Mouse (Mus musculus): ENCODE results near the gene Pcgf3.
A peak's percentile ranks its signal among the peaks of the same experiment; 100 is the strongest.
"Not testable (repeated sequence)": the region's sequence is repeated elsewhere in the genome, so short reads cannot be mapped to it uniquely, and the experiment has no call there.

Pcgf3 gene

GRCm38 (mm10) chr5:108469617-108470016 is 8.6 kb downstream of the Pcgf3 start:
- DNase-seq (ENCODE audit: low read depth, low spot score): no peak

GRCm38 (mm10) chr5:108473737-108474136 is 12.7 kb downstream of the Pcgf3 start:
- DNase-seq (ENCODE audit: low read depth, low spot score): no peak

GRCm38 (mm10) chr5:108475977-108476376 is 14.9 kb downstream of the Pcgf3 start:
- DNase-seq (ENCODE audit: low read depth, low spot score): no peak

- DNase-seq (ENCODE audit: low read depth, low spot score): no peak
Observed at GRCm38 (mm10) chr5:108483006-108483405, 22.0 kb downstream of the Pcgf3 start.

- no peak for DNase-seq (ENCODE audit: low read depth, low spot score)
Observed at GRCm38 (mm10) chr5:108485239-108485638, 24.2 kb downstream of the Pcgf3 start.

GRCm38 (mm10) chr5:108486148-108486547 is 25.1 kb downstream of the Pcgf3 start:
- DNase-seq (ENCODE audit: low read depth, low spot score): not testable (repeated sequence)

- DNase-seq (ENCODE audit: low read depth, low spot score): no peak
Observed at GRCm38 (mm10) chr5:108501573-108501972, 40.5 kb downstream of the Pcgf3 start.

- DNase-seq (ENCODE audit: low read depth, low spot score): no peak
Observed at GRCm38 (mm10) chr5:108502286-108502685, 41.3 kb downstream of the Pcgf3 start.

- no peak for DNase-seq (ENCODE audit: low read depth, low spot score)
Observed at GRCm38 (mm10) chr5:108515581-108516361, 54.7 kb downstream of the Pcgf3 start.

- DNase-seq (ENCODE audit: low read depth, low spot score): no peak
Observed at GRCm38 (mm10) chr5:108516655-108517054, 55.6 kb downstream of the Pcgf3 start.

GRCm38 (mm10) chr5:108518106-108518885 is 57.3 kb downstream of the Pcgf3 start:
- DNase-seq (ENCODE audit: low read depth, low spot score): no peak

- no peak for DNase-seq (ENCODE audit: low read depth, low spot score)
Observed at GRCm38 (mm10) chr5:108518951-108519350, 57.9 kb downstream of the Pcgf3 start.

- no peak for DNase-seq (ENCODE audit: low read depth, low spot score)
Observed at GRCm38 (mm10) chr5:108520153-108520552, 59.1 kb downstream of the Pcgf3 start.

- DNase-seq (ENCODE audit: low read depth, low spot score): no peak
Observed at GRCm38 (mm10) chr5:108521016-108521415, 60.0 kb downstream of the Pcgf3 start.

- no peak for DNase-seq (ENCODE audit: low read depth, low spot score)
Observed at GRCm38 (mm10) chr5:108521896-108522295, 60.9 kb downstream of the Pcgf3 start.

- DNase-seq (ENCODE audit: low read depth, low spot score): no peak
Observed at GRCm38 (mm10) chr5:108522597-108522996, 61.6 kb downstream of the Pcgf3 start.

GRCm38 (mm10) chr5:108534188-108534587 is 73.2 kb downstream of the Pcgf3 start:
- no peak for DNase-seq (ENCODE audit: low read depth, low spot score)

GRCm38 (mm10) chr5:108543516-108544291 is 82.7 kb downstream of the Pcgf3 start:
- DNase-seq (ENCODE audit: low read depth, low spot score): no peak

- DNase-seq (ENCODE audit: low read depth, low spot score): no peak
Observed at GRCm38 (mm10) chr5:108547636-108548035, 86.6 kb downstream of the Pcgf3 start.

GRCm38 (mm10) chr5:108549137-108549488 is 88.1 kb downstream of the Pcgf3 start:
- no peak for DNase-seq (ENCODE audit: low read depth, low spot score)

- peak; percentile 49 for DNase-seq (ENCODE audit: low read depth, low spot score)
Observed at GRCm38 (mm10) chr5:108549489-108550206, 88.6 kb downstream of the Pcgf3 start, which contains the start of gene Cplx1. Gene Cplx1, minus strand, starts transcription at chr5:108550024.
